ENCODE assay signal across 8 mouse cellular contexts in the genomic region with DNA sequence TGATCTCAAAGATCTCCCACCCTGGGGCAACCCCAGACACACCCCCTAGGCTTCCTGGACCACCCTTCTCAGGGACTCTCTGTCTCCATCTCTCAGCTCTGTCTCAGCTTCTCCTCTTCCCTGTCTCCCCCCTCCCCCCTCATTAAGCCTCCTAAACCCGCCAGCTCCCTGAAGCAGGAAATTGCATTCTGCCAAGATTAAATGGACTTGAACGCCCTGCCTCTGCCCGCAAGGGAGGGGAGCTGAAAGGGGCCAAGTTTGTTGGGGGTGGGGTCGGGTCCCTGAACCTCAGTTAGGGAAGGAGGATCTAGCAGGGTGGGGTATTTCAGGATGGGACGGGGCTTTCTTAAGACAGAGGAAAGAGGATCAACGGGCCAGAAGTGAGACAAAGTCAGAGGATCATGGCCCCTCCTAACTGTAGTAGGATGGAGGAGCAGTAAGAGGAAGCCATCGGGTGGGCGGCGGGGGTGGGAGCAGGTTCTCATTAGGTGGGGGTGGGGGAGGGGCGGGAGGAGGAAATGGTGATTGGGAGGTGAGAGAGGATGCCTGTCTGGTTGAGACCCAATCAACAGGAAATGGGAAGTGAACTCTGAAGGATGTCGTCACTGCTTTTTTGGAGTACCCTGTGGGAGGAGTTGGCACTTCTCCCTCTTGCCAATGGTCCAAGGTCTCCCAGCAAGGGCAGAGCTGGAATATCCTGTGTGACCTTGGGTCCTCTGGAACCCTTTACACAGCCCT. TPM values are rescaled to one million over a fixed set of nuclear protein-coding genes. Genes with fewer than 3 reads are reported as not detected.
DNase-seq lines count a peak whose midpoint lies in the region; ATAC-seq lines count a peak whose summit lies in the region.

No protein-coding gene starts in this region.

- H3K4me3 ChIP-seq in forebrain, embryonic 12.5 days (replicated peaks), result no peak overlapping the region
- H3K4me3 ChIP-seq in hindbrain, embryonic 16.5 days (ENCODE audit: low read length), result no peak overlapping the region
- no peak overlapping the region for H3K4me3 ChIP-seq in liver, embryonic 11.5 days (ENCODE audit: low read depth, low read length)

- WGBS in forebrain, embryonic 12.5 days, result 3% methylated on average over 11 of the region's 11 CpGs
- WGBS in hindbrain, embryonic 16.5 days, result 9% methylated on average over 11 of the region's 11 CpGs
- WGBS in liver, embryonic 11.5 days, result 6% methylated on average over 11 of the region's 11 CpGs

- H3K9ac ChIP-seq in forebrain, embryonic 12.5 days, result no peak overlapping the region
- peak overlapping the region; percentile 37; the same call in 1 of the 2 replicates for H3K9ac ChIP-seq in hindbrain, embryonic 16.5 days (ENCODE audit: low read depth, low read length)
- peak overlapping the region; percentile 37; the same call in 1 of the 2 replicates for H3K9ac ChIP-seq in liver, embryonic 11.5 days (ENCODE audit: low read depth, low read length)

- no peaks in the 10 kb centered on the region for H3K9me3 ChIP-seq in forebrain, embryonic 12.5 days
- H3K9me3 ChIP-seq in hindbrain, embryonic 16.5 days (ENCODE audit: control insufficient read depth, low read length), result no peaks in the 10 kb centered on the region
- H3K9me3 ChIP-seq in liver, embryonic 11.5 days (ENCODE audit: control insufficient read depth, low read length), result no peaks in the 10 kb centered on the region

- ATAC-seq in CD4-positive, CD25-positive, alpha-beta regulatory T cell, adult 4 months, result no peak
- peak; percentile 66 for ATAC-seq in forebrain, embryonic 12.5 days (ENCODE audit: low FRiP score)
- ATAC-seq in hindbrain, embryonic 16.5 days, result peak; percentile 64
- ATAC-seq in liver, embryonic 11.5 days (replicated peaks; ENCODE audit: low FRiP score), result peak; percentile 29; the same call in 1 of the 2 replicates
- peak; percentile 49 for ATAC-seq in monocyte, adult 5-6 weeks (replicated peaks; ENCODE audit: insufficient number of reproducible peaks, low FRiP score, low TSS enrichment, poor library complexity, severe bottlenecking)
- no peak for ATAC-seq in cerebellum, adult (ENCODE audit: insufficient number of reproducible peaks, low FRiP score, low TSS enrichment)

- H3K4me2 ChIP-seq in forebrain, embryonic 12.5 days, result peak overlapping the region; percentile 39
- peak overlapping the region; percentile 18; the same call in 1 of the 2 replicates for H3K4me2 ChIP-seq in hindbrain, embryonic 16.5 days (ENCODE audit: low read length)
- H3K4me2 ChIP-seq in liver, embryonic 11.5 days, result peak overlapping the region; percentile 47

- peaks cover 56% of the 10 kb centered on the region for H3K4me1 ChIP-seq in forebrain, embryonic 12.5 days
- H3K4me1 ChIP-seq in hindbrain, embryonic 16.5 days (ENCODE audit: control insufficient read depth, insufficient read depth, low read depth, low read length), result peaks cover 30% of the 10 kb centered on the region
- H3K4me1 ChIP-seq in liver, embryonic 11.5 days (replicated peaks; ENCODE audit: control insufficient read depth, insufficient read depth, low read length), result peaks cover 25% of the 10 kb centered on the region

- peak; percentile 36 for DNase-seq in CD4-positive, CD25-positive, alpha-beta regulatory T cell, adult 2 months (ENCODE audit: low read depth, low spot score)
- DNase-seq in liver, embryonic 11.5 days (ENCODE audit: low spot score), result no peak
- no peak for DNase-seq in right cerebral cortex, postnatal 10 days (ENCODE audit: low spot score in 2 of 2)

- peaks cover 12% of the 10 kb centered on the region for H3K27me3 ChIP-seq in forebrain, embryonic 12.5 days
- no peaks in the 10 kb centered on the region for H3K27me3 ChIP-seq in hindbrain, embryonic 16.5 days (replicated peaks; ENCODE audit: control insufficient read depth, insufficient read depth, low read length)
- peaks cover 15% of the 10 kb centered on the region; the same call in 1 of the 2 replicates for H3K27me3 ChIP-seq in liver, embryonic 11.5 days (replicated peaks; ENCODE audit: control insufficient read depth, insufficient read depth, low read length)

- H3K27ac ChIP-seq in forebrain, embryonic 12.5 days, result peak overlapping the region; percentile 27; the same call in 1 of the 2 replicates
- peak overlapping the region; percentile 46; the same call in 1 of the 2 replicates for H3K27ac ChIP-seq in hindbrain, embryonic 16.5 days (ENCODE audit: low read depth, low read length)
- peak overlapping the region; percentile 58 for H3K27ac ChIP-seq in liver, embryonic 11.5 days (ENCODE audit: low read depth, low read length)

- H3K36me3 ChIP-seq in forebrain, embryonic 12.5 days (replicated peaks), result no peaks in the 10 kb centered on the region
- H3K36me3 ChIP-seq in hindbrain, embryonic 16.5 days (ENCODE audit: control insufficient read depth, insufficient read depth, low read length), result no peaks in the 10 kb centered on the region
- H3K36me3 ChIP-seq in liver, embryonic 11.5 days (ENCODE audit: control insufficient read depth, insufficient read depth, low read length), result no peaks in the 10 kb centered on the region

RNA-seq across cellular contexts. Expression of a gene that starts 13.7 kb away (rescaled TPM):
- polyA plus RNA-seq in CD4-positive, CD25-positive, alpha-beta regulatory T cell, adult 4 months (2017; shearing (Covaris generic)), result not detected
- 13.2 and 15.2 TPM in 2 replicates for polyA plus RNA-seq in forebrain, embryonic 12.5 days (2016; fragmentation: Nextera tagmentation; extraction: Ambion mirVana)
- 10.0 and 13.0 TPM in 2 replicates for polyA plus RNA-seq in hindbrain, embryonic 16.5 days (2015; fragmentation: Nextera tagmentation; extraction: Ambion mirVana)
- polyA plus RNA-seq in liver, embryonic 11.5 days (2014; fragmentation: Nextera tagmentation; extraction: Ambion mirVana), result 5.9 and 6.2 TPM in 2 replicates
- not detected in 3 replicates for total RNA-seq in monocyte, adult 5-6 weeks (2017)

RNA-seq across cellular contexts. Expression of a gene that starts 44.5 kb away (rescaled TPM):
- polyA plus RNA-seq in CD4-positive, CD25-positive, alpha-beta regulatory T cell, adult 4 months (2017; shearing (Covaris generic)), result 1 to 10 TPM in 1 of 2 experiments, not detected in 1; 1.6 TPM
- 1.7 and 2.1 TPM in 2 replicates for polyA plus RNA-seq in forebrain, embryonic 12.5 days (2016; fragmentation: Nextera tagmentation; extraction: Ambion mirVana)
- polyA plus RNA-seq in hindbrain, embryonic 16.5 days (2015; fragmentation: Nextera tagmentation; extraction: Ambion mirVana), result 1.3 and 2.7 TPM in 2 replicates
- polyA plus RNA-seq in liver, embryonic 11.5 days (2014; fragmentation: Nextera tagmentation; extraction: Ambion mirVana), result 4.7 and 5.0 TPM in 2 replicates
- total RNA-seq in monocyte, adult 5-6 weeks (2017), result 1.8 TPM in 1 of 3 replicates, not detected in the others

RNA-seq across cellular contexts. Expression of a gene that starts 46.8 kb away (rescaled TPM):
- 100 to 1,000 TPM; 280 to 324 TPM for polyA plus RNA-seq in CD4-positive, CD25-positive, alpha-beta regulatory T cell, adult 4 months (2017; shearing (Covaris generic))
- 232 and 237 TPM in 2 replicates for polyA plus RNA-seq in forebrain, embryonic 12.5 days (2016; fragmentation: Nextera tagmentation; extraction: Ambion mirVana)
- 210 and 236 TPM in 2 replicates for polyA plus RNA-seq in hindbrain, embryonic 16.5 days (2015; fragmentation: Nextera tagmentation; extraction: Ambion mirVana)
- polyA plus RNA-seq in liver, embryonic 11.5 days (2014; fragmentation: Nextera tagmentation; extraction: Ambion mirVana), result 115 and 123 TPM in 2 replicates
- total RNA-seq in monocyte, adult 5-6 weeks (2017), result 339 to 489 TPM (median 412 TPM) in 3 replicates

RNA-seq across cellular contexts. Expression of a gene that starts 54.6 kb away (rescaled TPM):
- polyA plus RNA-seq in CD4-positive, CD25-positive, alpha-beta regulatory T cell, adult 4 months (2017; shearing (Covaris generic)), result not detected
- 8.5 and 10.6 TPM in 2 replicates for polyA plus RNA-seq in forebrain, embryonic 12.5 days (2016; fragmentation: Nextera tagmentation; extraction: Ambion mirVana)
- 53.2 and 55.0 TPM in 2 replicates for polyA plus RNA-seq in hindbrain, embryonic 16.5 days (2015; fragmentation: Nextera tagmentation; extraction: Ambion mirVana)
- polyA plus RNA-seq in liver, embryonic 11.5 days (2014; fragmentation: Nextera tagmentation; extraction: Ambion mirVana), result 3.9 and 4.0 TPM in 2 replicates
- total RNA-seq in monocyte, adult 5-6 weeks (2017), result not detected in 3 replicates

Comparison
In these comparisons a context has a peak if more than half of its experiments do, and no peak if none do; other contexts are left out.
1. ATAC-seq: peak in forebrain, embryonic 12.5 days (single experiment), hindbrain, embryonic 16.5 days (single experiment), liver, embryonic 11.5 days (single experiment) and monocyte, adult 5-6 weeks (single experiment); none in CD4-positive, CD25-positive, alpha-beta regulatory T cell, adult 4 months (single experiment) and cerebellum, adult (single experiment).
2. Peak in every context shown above with its lines, with median percentiles within 50 percentile points of each other: H3K27ac ChIP-seq and H3K4me2 ChIP-seq.